Mouse (Mus musculus): ENCODE measurements around the gene Rasal2. TPM values are rescaled to one million over a fixed set of nuclear protein-coding genes. Genes with fewer than 3 reads are reported as not detected.

The Rasal2 gene
- polyA plus RNA-seq, 1 experiment from 2014 or later: 5.4 TPM

GRCm38 (mm10) chr1:157297137-157297536, 115.3 kb downstream of the Rasal2 start:
- H3K36me3 ChIP-seq: no peaks in the 10 kb centered on the region
- 76% methylated on average over 1 of the region's 1 CpGs for WGBS
- no peak overlapping the region for H3K27ac ChIP-seq
- ATAC-seq: no peak
- no peaks in the 10 kb centered on the region for H3K9me3 ChIP-seq
- no peak overlapping the region for H3K4me2 ChIP-seq (replicated peaks)
- H3K4me3 ChIP-seq (replicated peaks): no peak overlapping the region
- H3K4me1 ChIP-seq (replicated peaks): no peaks in the 10 kb centered on the region
- H3K9ac ChIP-seq: no peak overlapping the region
- H3K27me3 ChIP-seq (replicated peaks): no peaks in the 10 kb centered on the region

GRCm38 (mm10) chr1:157295868-157296267, 116.5 kb downstream of the Rasal2 start:
- ATAC-seq: no peak
- no peak overlapping the region for H3K4me3 ChIP-seq (replicated peaks)

GRCm38 (mm10) chr1:157290173-157290572, 122.2 kb downstream of the Rasal2 start:
- no peaks in the 10 kb centered on the region for H3K36me3 ChIP-seq
- ATAC-seq: no peak
- no peak overlapping the region for H3K4me3 ChIP-seq (replicated peaks)
- no peak overlapping the region for H3K27ac ChIP-seq
- H3K27me3 ChIP-seq (replicated peaks): no peaks in the 10 kb centered on the region
- no peak overlapping the region for H3K9ac ChIP-seq
- no peaks in the 10 kb centered on the region for H3K4me1 ChIP-seq (replicated peaks)
- WGBS: 82% methylated on average over 2 of the region's 2 CpGs
- no peaks in the 10 kb centered on the region for H3K9me3 ChIP-seq
- no peak overlapping the region for H3K4me2 ChIP-seq (replicated peaks)

More at GRCm38 (mm10) chr1:157295868-157296267, 116.5 kb downstream of the Rasal2 start:
- no peak overlapping the region for H3K4me2 ChIP-seq (replicated peaks)
- no peak overlapping the region for H3K9ac ChIP-seq
- no peaks in the 10 kb centered on the region for H3K9me3 ChIP-seq
- no peaks in the 10 kb centered on the region for H3K36me3 ChIP-seq
- no peaks in the 10 kb centered on the region for H3K4me1 ChIP-seq (replicated peaks)
- H3K27ac ChIP-seq: no peak overlapping the region
- 89% methylated on average over 3 of the region's 3 CpGs for WGBS
- H3K27me3 ChIP-seq (replicated peaks): no peaks in the 10 kb centered on the region

GRCm38 (mm10) chr1:157289251-157289650, 123.1 kb downstream of the Rasal2 start:
- H3K36me3 ChIP-seq: no peaks in the 10 kb centered on the region
- no peaks in the 10 kb centered on the region for H3K9me3 ChIP-seq
- H3K27me3 ChIP-seq (replicated peaks): no peaks in the 10 kb centered on the region
- ATAC-seq: no peak
- no peak overlapping the region for H3K4me3 ChIP-seq (replicated peaks)
- no peaks in the 10 kb centered on the region for H3K4me1 ChIP-seq (replicated peaks)
- no peak overlapping the region for H3K9ac ChIP-seq
- H3K4me2 ChIP-seq (replicated peaks): no peak overlapping the region
- no peak overlapping the region for H3K27ac ChIP-seq
- 82% methylated on average over 2 of the region's 2 CpGs for WGBS

- H3K9ac ChIP-seq: no peak overlapping the region
- no peak overlapping the region for H3K4me2 ChIP-seq (replicated peaks)
- H3K36me3 ChIP-seq: no peaks in the 10 kb centered on the region
- H3K4me3 ChIP-seq (replicated peaks): no peak overlapping the region
- WGBS: 19% methylated on average over 4 of the region's 4 CpGs
- H3K27ac ChIP-seq: no peak overlapping the region
- no peaks in the 10 kb centered on the region for H3K27me3 ChIP-seq (replicated peaks)
- ATAC-seq: no peak
- H3K9me3 ChIP-seq: no peaks in the 10 kb centered on the region
- no peaks in the 10 kb centered on the region for H3K4me1 ChIP-seq (replicated peaks)
Observed at GRCm38 (mm10) chr1:157286561-157286960, 125.8 kb downstream of the Rasal2 start.

- Histone ChIP-seq H3K27ac (no peak overlapping the region), H3K4me2 (replicated peaks) (no peak overlapping the region), H3K4me1 (replicated peaks) (no peaks in the 10 kb centered on the region), H3K27me3 (replicated peaks) (no peaks in the 10 kb centered on the region), H3K36me3 (no peaks in the 10 kb centered on the region), H3K9me3 (no peaks in the 10 kb centered on the region), H3K4me3 (replicated peaks) (no peak overlapping the region), H3K9ac (no peak overlapping the region)
- no peak for ATAC-seq
- WGBS: 57% methylated on average over 3 of the region's 3 CpGs
Observed at GRCm38 (mm10) chr1:157285366-157285765, 127.0 kb downstream of the Rasal2 start.

GRCm38 (mm10) chr1:157280781-157281180, 131.6 kb downstream of the Rasal2 start:
- Histone ChIP-seq H3K9ac (no peak overlapping the region), H3K4me1 (replicated peaks) (no peaks in the 10 kb centered on the region), H3K4me2 (replicated peaks) (no peak overlapping the region), H3K9me3 (no peaks in the 10 kb centered on the region), H3K36me3 (no peaks in the 10 kb centered on the region), H3K27ac (no peak overlapping the region), H3K4me3 (replicated peaks) (no peak overlapping the region), H3K27me3 (replicated peaks) (no peaks in the 10 kb centered on the region)
- no peak for ATAC-seq

- no peak overlapping the region for H3K4me3 ChIP-seq (replicated peaks)
- 76% methylated on average over 4 of the region's 4 CpGs for WGBS
- no peaks in the 10 kb centered on the region for H3K36me3 ChIP-seq
- H3K9me3 ChIP-seq: no peaks in the 10 kb centered on the region
- no peak overlapping the region for H3K9ac ChIP-seq
- H3K27ac ChIP-seq: no peak overlapping the region
- ATAC-seq: no peak
- no peak overlapping the region for H3K4me2 ChIP-seq (replicated peaks)
- no peaks in the 10 kb centered on the region for H3K4me1 ChIP-seq (replicated peaks)
- no peaks in the 10 kb centered on the region for H3K27me3 ChIP-seq (replicated peaks)
Observed at GRCm38 (mm10) chr1:157275672-157276307, 136.6 kb downstream of the Rasal2 start.

- no peak overlapping the region for H3K4me2 ChIP-seq (replicated peaks)
- no peaks in the 10 kb centered on the region for H3K36me3 ChIP-seq
- H3K27ac ChIP-seq: no peak overlapping the region
- no peaks in the 10 kb centered on the region for H3K27me3 ChIP-seq (replicated peaks)
- no peak for ATAC-seq
- H3K4me3 ChIP-seq (replicated peaks): no peak overlapping the region
- H3K4me1 ChIP-seq (replicated peaks): no peaks in the 10 kb centered on the region
- no peaks in the 10 kb centered on the region for H3K9me3 ChIP-seq
- no peak overlapping the region for H3K9ac ChIP-seq
- WGBS: 76% methylated on average over 3 of the region's 3 CpGs
Observed at GRCm38 (mm10) chr1:157267894-157268293, 144.5 kb downstream of the Rasal2 start.

GRCm38 (mm10) chr1:157256562-157256961, 155.8 kb downstream of the Rasal2 start:
- no peak overlapping the region for H3K27ac ChIP-seq
- 24% methylated on average over 4 of the region's 4 CpGs for WGBS
- ATAC-seq: peak; percentile 49; the same call in 1 of the 2 replicates

GRCm38 (mm10) chr1:157255776-157256175, 156.6 kb downstream of the Rasal2 start:
- H3K4me2 ChIP-seq (replicated peaks): no peak overlapping the region
- H3K4me1 ChIP-seq (replicated peaks): 0 out of 2 replicates have a peak, but pooled peaks cover 2% of the 10 kb centered on the region
- no peaks in the 10 kb centered on the region for H3K36me3 ChIP-seq
- no peak for ATAC-seq
- H3K27me3 ChIP-seq (replicated peaks): no peaks in the 10 kb centered on the region
- H3K4me3 ChIP-seq (replicated peaks): no peak overlapping the region
- no peak overlapping the region for H3K9ac ChIP-seq
- 66% methylated on average over 1 of the region's 1 CpGs for WGBS
- no peak overlapping the region for H3K27ac ChIP-seq
- H3K9me3 ChIP-seq: no peaks in the 10 kb centered on the region

More at GRCm38 (mm10) chr1:157256562-157256961, 155.8 kb downstream of the Rasal2 start:
- Histone ChIP-seq H3K9me3 (no peaks in the 10 kb centered on the region), H3K4me1 (replicated peaks) (0 out of 2 replicates have a peak, but pooled peaks cover 2% of the 10 kb centered on the region), H3K36me3 (no peaks in the 10 kb centered on the region), H3K9ac (no peak overlapping the region), H3K4me2 (replicated peaks) (no peak overlapping the region), H3K4me3 (replicated peaks) (no peak overlapping the region), H3K27me3 (replicated peaks) (no peaks in the 10 kb centered on the region)

- Histone ChIP-seq H3K27ac (no peak overlapping the region), H3K9me3 (no peaks in the 10 kb centered on the region), H3K36me3 (no peaks in the 10 kb centered on the region), H3K4me1 (replicated peaks) (0 out of 2 replicates have a peak, but pooled peaks cover 2% of the 10 kb centered on the region), H3K27me3 (replicated peaks) (no peaks in the 10 kb centered on the region), H3K9ac (no peak overlapping the region), H3K4me3 (replicated peaks) (no peak overlapping the region), H3K4me2 (replicated peaks) (peak overlapping the region; percentile 1; the same call in 1 of the 2 replicates)
- ATAC-seq: peak; percentile 94
- 40% methylated on average over 9 of the region's 9 CpGs for WGBS
Observed at GRCm38 (mm10) chr1:157253600-157254490, 158.6 kb downstream of the Rasal2 start.
